Mouse (Mus musculus): ENCODE results near the gene Gnmt.
A peak's percentile ranks its signal among the peaks of the same experiment; 100 is the strongest.

Gene Gnmt

DNA sequence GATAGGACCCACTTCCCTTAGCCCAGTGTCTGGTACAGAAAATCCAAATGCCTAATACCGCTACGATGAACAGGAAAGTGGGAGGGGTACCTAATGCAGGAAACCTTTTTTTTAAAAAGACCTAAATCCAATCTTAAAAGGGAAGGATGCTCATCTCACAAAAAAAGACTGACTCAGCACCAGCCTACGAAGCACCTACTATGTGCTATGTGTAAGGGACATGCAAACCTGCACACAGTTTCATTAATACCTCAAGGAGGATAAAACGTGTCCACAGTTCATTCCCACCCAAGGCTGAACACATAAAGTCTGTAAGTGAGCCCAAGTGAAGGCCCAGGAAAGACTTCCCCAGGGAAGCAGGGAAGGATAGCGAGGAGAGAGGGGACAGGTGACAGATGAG, 26.5 kb downstream of the Gnmt start:
- no peak for DNase-seq

DNA sequence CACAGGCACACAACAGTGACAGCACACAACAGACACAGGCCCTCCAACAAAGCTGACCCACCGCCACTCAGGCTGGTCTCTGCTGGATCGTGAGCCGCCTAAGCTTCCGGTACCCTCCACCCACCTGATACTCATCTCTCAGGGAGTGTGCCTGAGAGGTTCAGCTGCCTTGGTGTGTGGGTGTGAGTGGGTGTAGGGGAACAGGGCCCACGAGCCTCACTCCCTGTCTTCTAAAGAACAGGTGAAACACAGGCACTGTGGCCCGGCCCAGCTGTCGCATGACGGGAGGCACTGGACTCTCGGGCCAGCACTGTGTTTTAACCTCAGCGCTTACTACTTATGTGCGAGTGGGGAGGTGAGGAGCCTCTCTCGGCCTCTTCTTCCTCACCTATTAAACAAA, 26.9 kb downstream of the Gnmt start:
- DNase-seq, result no peak

DNA sequence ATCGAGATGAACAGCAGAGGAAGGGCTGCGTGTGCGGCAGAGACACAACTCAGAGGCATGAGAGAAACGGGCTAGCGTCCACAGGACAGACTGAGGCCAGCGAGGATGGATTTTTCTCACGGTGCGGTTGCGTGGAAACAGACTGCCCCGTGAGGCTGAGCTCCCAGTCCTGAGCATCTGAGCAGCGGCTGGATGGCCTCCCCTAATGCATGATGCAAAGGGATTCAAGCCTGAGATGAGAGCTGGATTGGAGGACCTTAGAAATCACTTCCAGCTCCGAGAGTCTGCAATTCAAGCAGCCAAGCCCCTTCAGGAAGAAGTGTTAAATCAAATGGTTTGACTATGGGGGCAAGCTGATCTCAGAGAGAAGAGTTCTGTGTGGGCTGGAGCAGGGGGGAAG, 27.5 kb downstream of the Gnmt start:
- no peak for DNase-seq

DNA sequence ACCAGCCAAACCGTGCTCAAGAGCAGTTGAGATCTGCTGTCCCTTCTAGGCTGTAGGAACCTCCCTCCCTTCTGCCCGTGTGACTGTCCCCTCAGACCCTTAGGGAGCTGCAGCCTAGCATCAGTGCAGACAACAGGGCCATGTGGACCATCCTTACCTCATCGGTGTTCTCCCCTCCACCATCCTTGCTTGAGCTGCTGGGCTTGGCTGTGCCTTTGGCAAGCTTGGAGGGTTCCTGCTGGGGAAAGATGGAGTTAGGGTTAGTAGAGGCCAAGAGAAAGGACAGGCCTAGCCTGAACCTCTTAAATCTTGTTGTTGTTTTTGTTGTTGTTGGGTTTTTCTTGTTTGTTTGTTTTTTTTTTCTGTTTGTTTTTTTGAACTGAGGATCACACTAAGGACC, 29.1 kb downstream of the Gnmt start:
- no peak for DNase-seq

DNA sequence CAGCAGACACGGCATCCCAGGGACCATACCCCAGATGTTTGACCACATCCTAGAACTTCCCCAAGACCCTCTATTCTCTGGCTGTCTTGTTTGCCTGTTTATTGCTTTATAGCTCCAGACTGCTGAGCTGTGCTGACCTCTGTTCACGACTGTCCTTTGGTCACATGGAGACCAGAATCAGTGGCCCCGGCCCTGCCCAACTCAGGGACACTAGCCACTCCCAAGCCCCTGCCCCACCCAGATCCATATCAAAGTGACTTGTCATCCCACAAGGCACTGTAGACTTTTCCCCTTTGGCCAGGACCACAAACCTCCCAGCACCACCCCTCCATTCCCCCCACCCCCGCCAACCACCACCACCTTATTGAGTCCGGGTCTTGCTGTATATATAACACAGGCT, 29.7 kb downstream of the Gnmt start:
- no peak for DNase-seq

DNA sequence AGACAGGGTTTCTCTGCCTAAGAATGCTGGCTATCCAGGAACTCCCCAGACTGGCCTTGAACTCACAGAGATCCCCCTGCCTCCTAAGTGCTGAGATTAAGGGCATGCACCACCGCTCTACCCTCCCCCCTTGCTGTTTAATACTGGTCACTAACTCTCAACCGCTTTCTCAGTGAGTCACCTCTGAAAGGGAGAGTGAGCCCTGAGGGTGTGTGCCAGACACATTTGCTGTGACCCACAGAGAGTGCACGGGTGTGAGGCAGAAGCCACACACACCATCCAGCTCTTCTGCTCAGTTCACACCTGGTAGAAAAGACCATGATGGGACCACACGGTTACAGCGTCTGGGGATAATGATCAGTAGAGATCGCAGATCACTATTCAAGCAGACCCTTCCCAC, 30.5 kb downstream of the Gnmt start:
- DNase-seq, result no peak

DNA sequence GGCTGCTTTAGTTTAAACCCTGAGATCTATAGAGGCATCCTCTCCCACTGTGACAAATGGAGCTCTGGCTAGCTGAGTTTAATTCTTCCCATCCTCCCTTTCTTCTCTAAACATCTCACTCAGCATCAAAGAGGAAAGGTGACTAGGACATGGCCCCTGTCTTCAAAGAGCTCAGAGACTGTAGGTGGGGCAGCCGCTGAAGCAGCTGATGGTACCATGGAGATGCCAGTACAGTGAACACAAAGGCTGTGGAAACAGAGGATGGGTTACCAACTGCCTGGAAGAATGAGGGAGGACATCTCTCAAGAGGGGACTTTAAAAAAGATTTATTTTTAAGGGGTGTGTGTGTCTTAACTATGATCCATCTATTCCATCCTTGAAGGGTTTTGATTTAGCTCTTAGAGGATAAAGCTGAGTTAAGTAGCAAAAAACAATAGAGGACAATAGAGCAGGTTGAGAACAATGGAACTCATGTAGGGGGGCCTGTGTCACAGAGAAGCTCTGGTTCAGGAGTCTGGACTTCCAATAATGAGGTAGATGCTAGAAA, 34.4 kb downstream of the Gnmt start:
- DNase-seq, result no peak

DNA sequence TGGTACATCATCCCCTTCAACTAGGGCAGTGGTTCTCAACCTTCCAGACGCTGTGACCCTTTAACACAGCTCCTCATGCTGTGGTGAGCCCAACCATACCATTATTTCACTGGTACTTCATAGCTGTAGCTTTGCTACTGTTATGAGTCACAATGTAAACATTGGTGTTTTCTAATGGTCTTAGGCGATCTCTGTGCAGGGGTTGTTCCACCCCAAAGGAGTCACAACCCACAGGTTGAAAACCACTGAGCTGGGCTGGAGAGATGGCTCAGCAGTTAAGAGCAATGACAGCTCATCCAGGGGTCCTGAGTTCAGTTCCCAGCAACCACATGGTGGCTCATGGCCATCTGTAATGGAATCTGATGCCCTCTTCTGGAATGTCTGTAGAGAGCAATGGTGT, 37.6 kb downstream of the Gnmt start:
- DNase-seq, result no peak

DNA sequence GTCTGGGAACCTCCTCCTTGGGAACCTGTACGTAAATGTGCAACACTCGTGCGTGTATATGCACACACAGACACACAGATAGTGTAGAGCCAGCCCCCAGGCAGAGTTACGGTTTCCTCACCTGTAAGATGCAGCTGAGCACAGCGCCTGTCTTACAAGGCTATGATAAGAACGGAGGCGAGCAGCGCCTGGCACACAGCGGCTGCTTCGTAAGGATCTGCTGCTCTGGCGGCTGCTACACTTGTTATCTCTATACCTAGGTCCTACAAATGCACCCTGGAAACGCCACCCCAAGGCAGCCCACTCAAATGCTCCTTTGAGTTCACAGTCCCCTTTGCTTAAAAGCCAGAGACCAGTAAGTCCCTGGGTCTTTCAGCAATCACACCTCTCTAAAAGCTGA, 38.3 kb downstream of the Gnmt start:
- no peak for DNase-seq

DNA sequence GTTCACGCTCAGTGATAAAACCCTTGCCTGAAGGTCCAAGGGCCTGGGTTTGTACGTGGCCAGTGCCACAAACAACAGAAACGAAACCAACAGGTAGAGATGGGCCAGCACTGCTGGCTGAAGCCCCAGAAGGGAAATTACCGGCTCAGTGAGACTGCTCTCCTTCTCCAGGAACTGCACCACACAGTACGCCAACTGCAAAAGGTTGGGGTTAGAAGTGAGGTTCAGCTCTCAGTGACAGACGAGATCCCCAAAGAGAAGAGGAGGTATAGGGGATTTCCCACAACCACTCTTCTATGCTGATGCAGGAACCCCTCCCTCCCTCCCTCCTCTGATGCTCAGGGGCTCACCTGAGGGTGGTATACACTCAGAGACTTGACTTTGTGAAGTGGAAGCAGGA, 43.1 kb downstream of the Gnmt start:
- no peak for DNase-seq

DNA sequence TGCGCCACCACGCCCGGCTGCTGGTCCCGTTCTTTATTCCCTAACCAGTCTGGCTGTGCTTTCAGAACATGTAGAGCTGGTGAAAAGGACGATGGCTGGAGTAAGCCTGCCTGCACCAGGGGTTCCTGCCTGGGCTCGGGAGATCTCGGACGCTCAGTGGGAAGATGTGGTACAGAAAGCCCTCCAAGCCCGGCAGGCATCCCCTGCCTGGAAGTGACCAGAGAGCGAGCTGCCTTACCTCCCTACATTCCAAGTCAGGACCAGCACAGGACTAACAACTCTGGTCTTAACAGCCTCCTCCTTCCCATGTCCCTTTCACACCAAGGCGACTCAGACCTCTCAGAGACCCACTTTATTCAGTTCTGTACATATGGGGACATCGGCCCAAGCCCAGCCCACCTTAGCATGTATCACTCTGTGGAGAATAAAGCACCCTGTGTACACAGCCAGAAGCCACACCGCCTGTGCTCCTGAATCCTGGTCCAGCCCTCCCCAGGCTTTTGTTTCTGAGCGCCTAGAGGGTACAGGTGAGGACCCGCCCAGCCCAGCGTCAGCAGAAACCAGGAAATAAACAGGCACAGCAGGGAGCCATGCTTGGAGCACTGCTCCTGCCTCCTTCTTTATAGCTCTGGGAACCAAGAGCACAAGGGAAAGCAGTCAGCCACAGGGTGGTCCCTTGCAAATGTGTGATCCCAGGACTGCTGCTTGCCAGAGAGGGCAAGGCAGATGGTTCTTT, 46.1 kb downstream of the Gnmt start:
- DNase-seq, result peak; percentile 21

DNA sequence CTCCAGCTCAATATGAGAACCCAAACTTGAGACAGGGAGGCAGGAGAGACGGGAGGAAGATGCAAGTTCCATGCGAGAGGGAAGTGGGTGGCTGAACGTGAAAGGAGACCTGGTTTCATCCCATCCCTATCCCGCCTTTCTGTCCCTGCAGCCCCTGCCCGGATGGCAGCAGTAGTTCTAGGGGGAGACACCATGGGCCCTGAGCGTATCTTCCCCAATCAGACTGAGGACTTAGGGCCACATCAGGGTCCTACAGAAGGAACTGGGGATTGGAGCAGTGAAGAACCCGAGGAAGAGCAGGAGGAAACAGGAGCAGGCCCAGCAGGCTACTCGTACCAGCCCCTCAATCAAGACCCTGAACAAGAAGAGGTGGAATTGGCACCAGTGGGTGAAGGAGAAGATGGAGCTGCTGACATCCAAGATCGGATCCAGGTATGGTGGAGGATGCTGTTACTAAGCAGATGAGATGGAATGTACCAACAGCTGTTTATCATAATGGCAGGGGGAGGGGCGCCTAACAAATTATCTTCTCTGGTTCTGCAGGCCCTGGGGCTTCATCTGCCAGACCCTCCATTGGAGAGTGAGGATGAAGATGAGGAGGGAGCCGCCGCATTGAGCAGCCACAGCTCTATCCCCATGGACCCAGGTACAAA, 47.4 kb downstream of the Gnmt start:
- no peak for DNase-seq

DNA sequence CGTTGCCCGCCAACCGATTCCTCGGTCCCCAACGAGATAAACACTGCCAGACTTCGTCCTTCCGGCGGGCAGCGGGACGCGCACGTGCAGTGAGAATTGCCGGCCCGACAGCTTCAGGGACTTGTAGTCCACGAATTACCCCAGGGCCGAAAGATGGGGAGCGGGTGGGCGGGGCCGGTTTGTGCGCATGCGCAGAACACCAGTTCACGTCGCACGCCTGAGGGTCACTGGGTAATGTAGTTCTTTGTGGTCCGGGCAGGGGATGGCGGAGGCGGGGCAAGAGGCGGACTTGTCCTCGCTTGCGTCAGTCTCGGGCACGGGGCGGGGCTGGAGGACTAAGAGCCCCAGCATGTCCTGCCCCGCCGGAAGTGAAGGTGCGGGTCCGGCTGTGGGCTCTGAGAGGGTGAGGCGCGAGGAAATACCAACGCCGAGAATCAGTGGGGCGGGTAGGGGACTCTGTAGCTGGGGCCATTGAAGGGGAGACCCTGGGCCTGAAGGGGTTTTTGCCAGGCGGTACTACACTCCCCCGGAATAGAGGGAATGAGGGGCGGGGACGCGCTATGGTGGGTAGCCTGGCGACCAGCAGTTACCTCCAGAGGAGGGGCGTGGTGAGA, 48.1 kb downstream of the Gnmt start, which contains the start of gene Klhdc3:
TSS of gene Klhdc3 (minus strand) at position 155 of the 614 bp plus-strand sequence.
- peak; percentile 99 for DNase-seq

DNA sequence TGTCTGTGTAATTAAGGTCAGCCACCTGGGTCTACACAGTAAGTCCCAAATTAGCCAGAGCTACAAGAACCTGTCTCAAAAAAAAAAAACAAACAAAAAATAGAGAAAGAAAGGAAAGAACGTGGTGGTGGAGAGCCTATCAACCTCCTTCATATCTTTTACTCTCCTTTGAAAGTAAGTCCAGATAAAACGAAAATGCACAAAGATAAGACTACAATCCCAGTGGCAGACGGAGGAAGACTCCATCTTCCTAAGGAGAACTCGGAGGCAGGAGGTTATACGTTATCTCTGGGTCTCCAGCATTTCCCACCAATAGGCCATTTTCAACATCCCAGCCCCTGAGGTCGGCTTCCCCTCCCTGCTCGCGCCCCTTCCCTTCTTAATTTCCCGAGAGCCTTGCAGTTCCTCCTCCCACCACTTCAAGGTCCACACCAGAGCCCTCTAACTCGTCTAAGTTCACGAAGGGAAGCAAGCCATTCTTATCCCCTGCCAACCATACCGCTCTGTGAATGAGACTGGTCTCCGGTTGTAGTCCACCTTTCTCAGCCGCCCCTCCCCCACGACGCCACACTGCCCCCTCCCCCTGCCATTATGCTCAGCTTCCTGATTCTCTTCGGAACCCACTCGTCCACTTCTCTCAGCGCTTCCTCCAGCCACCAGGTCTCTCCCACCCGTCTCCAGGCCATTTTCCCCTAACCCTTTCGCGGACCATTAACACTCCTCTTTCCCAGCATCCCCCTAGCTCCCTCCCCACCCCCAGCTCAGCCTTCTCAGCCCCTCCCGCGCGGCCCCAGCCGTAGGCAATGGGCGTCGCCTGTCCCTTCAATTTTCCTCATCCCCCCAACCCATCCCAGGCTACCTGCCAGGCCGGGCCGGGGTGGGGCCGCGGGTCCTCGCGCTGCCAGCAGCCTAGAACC, 48.9 kb downstream of the Gnmt start:
- DNase-seq, result peak; percentile 62

DNA sequence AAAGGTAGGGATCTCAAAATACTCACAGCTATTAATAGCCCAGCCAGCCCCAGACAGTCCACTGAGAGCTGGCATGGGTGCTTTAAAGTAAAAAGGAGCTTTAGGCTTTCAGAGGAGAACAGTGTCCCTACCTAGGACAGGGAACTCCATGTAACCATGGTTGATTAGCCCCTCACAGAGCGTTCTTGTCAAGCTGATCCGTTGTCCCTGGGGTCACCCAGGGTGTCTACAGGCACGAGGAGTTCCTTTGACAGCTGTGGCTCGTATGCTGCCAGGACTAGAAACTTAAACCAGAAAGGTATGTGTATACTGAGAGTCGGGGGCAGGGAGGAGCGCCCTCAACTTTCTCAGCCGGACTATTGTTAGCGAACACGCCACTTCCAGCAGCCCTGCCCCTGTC, 50.1 kb downstream of the Gnmt start:
- DNase-seq, result peak; percentile 16

DNA sequence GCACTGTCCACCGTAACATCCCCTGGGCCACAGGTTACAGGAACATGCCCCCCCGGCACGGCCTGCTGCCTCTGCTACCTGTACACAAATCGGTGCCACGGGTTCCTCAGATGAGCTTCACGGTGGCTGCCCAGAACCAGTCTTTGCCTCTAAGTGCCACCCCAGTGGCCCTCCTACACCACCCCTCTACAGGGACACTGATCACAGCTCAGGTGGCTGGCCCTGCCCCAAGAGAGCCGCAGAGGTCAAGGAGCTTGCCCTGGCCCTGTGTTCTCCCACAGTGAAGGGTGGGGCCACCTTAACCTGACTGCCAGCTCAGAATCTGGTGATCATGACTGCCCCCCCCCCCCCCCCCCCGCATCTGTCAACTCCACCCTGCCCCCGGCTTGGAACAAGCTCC, 50.6 kb downstream of the Gnmt start, which contains the start of gene Mea1:
TSS of gene Mea1 (plus strand) at position 378 of the 400 bp plus-strand sequence.
- peak; percentile 76 for DNase-seq

Data from lung, postnatal 36 days (tissue).